Mouse (Mus musculus) monocyte, adult 5-6 weeks (primary cell): Measurements from ENCODE around the gene Sycn. TPM values are rescaled to one million over a fixed set of nuclear protein-coding genes. Genes with fewer than 3 reads are reported as not detected.

Experiments used
- ATAC-seq: fragments of 153-309, 156-312 bp; replicated peaks from 2 replicates; pipeline ENCODE4 v1.8.0; 2017; ENCODE audit warnings: mild to moderate bottlenecking; ENCODE audit not compliant: low TSS enrichment, insufficient number of reproducible peaks, severe bottlenecking, poor library complexity, low FRiP score
- total RNA-seq: library from RNA; stranded (forward); fragments of 200-1000, 200-491, 200-594 nt; gene quantifications from 3 replicates; pipeline ENCODE4 v1.2.3, GENCODE M21; 2017

Gene Sycn
- total RNA-seq, 1 experiment from 2014 or later, result not detected

DNA sequence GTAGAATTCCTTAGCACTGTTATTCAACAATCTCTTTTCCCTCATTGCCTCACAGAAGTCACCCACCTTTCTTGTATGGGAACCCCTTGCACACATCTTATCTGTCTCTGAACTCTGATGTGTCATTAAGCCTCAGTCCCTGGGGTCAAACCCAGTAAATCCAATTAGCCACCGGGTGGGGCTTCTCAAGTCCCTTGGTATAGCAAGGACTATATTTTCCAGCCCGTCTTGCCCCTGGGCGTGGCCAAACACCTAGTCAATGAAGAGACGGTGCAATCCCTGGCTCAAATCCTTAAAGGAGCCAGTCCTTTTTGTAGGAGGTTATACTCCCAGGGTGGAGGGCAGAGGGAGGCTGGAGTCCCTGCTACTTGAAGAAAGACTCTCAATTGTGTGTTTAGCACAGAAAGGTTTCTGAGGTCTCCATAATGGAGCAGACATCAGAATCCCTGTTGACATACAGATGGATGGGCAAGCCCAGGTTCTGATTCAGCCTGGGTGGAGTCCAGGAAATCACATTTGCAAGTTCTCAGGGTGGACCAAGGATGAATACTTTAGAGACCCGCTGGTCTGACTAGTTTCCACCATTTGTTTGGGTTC is 15.4 kb downstream of the Sycn start:
- no peak for ATAC-seq

DNA sequence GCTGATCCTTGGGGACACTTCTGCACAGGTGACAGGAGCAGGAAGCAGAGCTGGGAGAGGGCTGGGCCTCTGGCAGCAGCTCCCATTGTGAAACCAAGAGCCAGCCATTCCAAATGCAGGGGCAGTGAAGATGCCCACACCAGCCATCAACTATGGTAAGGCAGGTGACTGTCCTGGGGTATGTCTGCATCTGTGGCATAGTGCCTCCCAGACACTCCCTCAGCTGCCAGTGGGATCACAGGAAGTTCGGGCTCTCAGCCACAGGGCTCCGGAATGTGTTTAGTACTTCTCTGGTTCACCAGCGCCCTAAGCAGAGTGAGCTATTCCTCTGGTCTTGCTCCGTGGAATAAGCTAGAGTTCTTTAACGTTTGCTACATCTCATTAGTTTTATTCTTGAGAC is 16.4 kb downstream of the Sycn start:
- no peak for ATAC-seq

DNA sequence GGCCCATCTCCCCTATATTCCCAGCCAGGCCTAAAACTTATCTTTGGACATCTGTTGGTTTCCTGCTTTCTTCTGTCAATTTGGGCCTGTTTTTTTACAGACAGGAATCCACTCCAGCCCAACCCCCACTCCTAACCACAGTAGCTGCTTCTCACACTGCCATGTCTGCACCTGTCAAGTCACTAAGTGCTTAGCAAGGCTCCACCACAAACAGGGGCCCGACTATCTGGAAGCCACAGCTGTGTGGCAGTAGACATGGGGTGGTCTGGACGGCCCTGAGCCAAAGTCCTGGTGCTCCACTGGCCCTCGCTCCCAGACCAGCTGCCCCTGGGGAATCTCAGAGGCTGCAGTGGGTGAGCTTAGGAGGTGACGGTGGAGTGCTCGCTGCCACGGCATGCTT is 17.0 kb downstream of the Sycn start:
- ATAC-seq, result no peak

DNA sequence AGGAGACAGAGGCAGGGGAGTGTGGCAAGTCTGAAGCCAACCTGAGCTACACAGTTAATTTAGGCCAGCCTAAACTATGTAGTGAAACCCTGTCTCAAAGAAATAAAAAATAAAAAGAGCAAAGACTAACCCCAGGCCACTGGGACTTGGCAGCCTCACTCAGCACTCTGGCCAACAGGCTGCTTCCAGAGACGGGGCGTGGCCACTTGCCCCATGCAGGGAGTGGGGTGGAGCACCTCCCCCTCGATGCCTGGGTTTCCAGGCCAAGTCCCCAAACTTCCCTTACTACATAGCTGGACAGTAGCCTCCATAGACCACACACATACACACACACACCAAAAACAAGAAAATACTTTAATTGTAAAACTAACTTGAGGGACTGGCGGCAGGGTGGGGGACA is 17.8 kb downstream of the Sycn start:
- ATAC-seq, result no peak

DNA sequence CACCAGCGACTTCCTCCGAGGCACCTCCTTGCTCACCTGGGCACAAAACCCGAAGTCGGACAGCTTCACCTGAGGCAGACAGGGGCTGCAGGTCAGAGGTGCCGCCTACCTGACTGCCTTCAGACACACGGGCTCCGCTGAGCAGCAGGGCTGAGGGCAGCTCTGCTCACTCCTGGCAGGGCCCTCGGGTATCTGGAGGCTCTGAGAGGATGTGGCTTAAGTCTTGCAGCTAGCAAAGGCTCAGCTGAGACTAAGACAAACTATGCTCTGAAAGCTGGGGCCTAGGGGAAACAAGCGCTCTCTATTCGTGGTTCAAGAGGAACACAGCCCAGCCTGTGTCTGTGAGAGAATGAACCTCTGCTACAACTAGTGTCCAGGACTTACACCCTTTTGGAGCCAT is 20.2 kb downstream of the Sycn start:
- no peak for ATAC-seq

DNA sequence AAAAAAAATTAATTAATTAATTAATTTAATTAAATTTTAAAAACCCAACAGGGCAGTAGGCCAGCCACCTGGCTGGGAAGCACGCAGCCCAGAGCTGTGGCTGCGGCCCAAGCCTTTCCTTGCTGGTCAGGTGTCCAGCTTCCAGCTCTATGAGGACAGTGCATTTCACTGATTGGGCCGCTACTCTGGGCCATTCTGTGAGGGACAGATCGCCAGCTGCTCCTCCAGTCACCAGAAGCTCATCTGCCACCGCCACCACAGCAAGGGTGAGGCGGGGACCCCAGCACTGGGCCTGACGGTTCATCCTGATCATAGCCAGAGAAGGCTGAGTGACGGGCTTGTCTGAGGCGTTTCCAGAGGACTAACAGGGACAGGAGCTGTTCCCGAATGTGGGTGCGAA is 21.3 kb downstream of the Sycn start:
- ATAC-seq, result no peak

DNA sequence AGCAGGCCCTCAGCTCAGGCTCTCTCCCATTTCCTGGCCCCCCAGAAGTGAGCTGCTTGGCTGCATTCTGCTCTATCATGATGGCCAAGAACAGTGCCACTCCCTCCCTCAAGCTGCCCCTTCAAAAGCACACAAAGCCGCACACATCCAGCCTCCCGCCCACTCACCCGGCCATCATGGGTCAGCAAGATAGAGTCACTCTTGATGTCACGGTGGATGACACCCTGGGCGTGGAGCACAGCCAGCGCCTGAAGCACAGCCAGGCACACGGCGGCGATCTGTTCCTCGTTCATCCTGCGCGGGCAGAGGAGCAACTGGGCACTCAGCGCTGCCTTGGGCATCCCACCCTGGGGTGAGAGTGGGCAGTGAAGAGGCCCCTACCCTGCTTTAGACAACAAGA is 21.7 kb downstream of the Sycn start:
- no peak for ATAC-seq

DNA sequence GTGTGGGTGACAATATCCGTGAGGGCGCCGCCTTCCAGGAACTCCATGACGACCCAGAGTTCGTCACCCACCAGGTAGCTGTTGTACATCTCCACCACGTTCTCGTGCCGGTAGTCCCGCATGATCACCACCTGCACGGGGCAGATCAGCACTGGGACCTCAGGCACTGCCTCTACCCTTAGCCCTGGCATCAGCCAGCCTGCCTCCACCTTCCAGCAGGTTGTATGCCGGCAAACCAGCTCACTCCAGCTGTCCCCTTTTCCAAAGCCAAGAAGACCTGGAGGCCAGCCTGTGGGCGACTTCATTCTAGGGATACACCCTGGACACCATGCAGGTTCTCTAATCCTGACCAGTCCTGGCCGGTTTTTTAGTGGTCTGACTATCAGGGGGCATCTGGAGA is 22.3 kb downstream of the Sycn start:
- ATAC-seq, result no peak

DNA sequence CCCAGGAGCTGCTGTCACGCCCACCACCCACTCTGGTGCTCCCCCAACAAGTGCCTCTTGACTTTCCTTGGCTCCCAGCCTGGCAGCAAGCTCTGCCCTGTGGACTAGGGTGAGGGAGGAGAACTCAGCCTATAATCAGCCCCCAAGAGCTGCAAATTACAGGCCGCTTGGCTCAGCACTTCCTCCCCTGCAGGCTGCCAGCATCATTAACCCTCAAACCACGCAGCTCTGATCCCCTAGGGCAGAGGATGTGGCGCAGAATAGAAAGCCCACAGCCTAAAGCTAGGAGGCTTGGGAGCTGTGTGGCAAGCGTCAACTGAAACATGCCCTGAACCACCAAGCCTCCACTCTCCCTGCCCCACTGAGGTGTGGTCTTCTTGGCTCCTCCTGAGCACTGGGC is 24.7 kb downstream of the Sycn start:
- no peak for ATAC-seq

DNA sequence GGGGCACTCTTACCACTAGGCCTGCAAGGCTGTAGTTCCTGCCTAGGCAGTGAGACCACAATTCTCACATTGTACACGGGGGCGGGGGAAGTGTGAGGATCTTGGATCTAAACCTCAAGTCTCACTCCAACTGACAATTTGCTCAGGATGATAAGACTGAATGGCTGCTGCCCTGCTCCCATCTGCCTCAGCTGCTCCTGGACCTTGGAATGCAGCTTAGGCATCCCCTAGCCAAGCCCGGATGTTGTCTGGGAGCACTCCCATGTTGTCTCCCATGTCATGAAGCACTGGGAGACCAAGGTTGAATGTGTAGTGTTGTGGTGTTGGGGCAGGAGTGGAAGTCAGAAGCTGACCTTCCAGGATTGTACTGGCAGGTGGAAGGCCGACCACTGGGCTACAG is 26.9 kb downstream of the Sycn start:
- ATAC-seq, result no peak

DNA sequence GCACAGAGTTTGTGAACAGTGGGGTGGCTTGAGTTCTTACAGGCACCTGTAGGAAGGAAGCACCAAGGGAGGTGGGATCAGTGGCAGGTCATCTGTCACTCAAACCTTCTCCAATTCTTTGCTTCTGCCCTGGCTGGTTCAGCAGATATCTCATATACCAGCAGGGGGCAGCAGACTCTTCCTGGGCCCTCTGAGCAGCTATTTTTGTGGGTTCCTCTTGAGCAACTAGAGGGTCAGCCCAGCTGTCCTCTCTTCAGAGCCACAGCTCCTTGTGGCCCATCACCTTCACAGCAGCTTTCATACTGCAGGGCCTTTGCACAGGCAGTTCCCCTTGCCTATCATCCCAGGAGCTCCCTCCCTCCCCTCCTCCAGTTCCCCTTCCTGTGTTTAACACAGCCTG is 27.6 kb downstream of the Sycn start:
- peak; percentile 74; the same call in 1 of the 2 replicates for ATAC-seq

DNA sequence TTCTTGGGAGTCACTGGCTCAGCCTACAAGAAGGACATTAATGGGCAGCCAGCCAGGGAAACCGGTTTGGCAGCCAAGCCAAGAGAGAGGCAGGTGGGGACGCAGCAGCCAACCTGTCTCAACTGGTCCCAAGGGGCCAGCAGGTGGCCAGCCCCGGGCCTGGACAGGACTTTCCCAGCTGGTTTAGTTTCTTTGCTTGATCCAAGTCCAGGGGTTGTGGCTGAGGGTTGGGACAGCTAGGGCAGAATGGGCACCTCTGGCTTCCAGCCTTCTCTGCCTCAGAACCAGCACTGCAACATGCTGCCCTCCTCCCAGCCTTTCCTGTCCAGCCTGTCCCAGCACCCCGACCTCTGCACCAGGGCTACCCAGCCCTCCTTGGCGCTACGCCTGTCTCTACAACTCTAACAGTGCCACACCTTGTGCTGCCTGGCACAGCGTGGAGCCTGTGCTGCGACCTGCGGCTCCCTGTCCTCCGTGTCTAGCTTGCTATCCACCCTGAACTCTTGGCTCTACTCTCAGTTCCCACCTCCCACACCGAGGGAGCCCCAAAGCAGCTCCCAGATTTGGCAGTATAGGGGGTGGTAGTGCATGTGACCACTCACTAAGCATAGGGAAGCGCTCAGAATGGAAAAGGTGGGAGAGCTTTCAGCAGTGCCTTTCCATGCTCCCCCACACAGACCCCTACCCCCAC is 29.8 kb downstream of the Sycn start:
- no peak for ATAC-seq

DNA sequence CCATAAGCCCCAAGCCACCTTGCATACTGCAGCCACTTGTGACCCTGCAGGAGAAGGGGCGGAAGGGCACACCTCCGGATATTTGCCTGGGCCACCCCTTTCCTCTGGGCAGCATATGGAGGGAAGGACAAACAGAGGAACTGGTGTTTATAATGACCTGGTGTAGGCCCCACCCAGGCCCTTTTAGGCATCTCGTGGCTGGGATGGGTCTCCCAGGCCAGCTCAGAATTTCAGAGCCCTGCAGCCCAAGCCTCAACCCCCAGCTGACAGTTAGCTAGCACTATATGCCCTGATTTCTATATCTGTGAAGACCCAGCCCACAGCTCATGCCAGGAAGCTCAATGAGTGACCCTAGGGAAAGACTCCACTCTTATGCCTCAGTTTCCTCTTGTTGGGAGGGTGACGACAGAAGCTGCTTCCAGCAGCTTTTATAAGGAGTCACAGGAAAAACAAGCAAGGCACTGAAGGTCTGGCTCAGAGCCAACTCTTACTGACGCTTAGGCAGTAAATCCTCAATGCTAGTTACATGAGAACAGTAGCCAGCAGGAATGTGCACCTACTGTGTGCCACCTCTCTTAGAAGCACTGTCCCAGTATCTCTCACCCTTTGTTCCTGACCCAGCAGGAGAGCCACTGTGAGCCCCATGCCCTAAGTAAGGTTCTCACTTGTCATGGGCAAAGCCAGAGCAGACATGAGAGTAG is 30.4 kb downstream of the Sycn start:
- ATAC-seq, result no peak

DNA sequence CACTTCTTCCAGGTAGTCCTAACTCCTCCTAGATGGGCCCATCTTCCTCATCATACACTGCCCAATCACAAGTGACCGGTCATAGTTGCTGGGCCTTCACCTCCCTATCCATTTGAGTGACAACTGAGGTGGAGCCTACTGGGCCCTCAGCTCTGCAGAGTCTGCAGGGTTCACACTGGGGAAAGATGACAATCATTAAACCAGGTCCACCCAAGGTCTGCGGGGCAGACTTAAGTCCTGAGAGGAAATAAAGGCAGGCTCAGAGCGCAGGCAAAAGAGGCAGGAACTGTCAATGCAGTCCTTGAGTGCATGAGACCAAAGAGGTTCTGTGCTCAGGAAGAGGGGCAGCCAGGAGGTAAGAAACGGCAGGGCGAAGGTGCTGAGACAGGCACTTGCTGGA is 32.0 kb downstream of the Sycn start:
- ATAC-seq, result no peak

DNA sequence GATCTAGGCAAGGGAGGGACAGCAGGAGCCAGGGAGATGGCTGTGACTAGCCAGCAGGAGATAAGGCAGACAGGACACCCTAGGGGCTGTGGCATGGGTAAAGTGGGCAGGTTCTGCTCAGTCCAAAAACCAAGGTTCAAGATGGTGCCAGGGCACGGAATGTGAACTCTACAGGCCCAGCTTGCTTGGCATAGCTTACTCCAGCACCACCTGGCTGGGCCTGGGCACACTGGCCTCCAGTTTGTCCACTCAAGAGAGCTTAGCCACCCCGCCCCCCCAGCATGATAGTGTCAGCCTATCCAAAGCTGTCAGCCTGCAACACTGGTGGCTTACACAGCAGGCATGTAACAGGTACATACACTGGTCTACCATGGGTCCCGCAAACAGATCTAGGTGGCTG is 32.6 kb downstream of the Sycn start:
- ATAC-seq, result no peak

DNA sequence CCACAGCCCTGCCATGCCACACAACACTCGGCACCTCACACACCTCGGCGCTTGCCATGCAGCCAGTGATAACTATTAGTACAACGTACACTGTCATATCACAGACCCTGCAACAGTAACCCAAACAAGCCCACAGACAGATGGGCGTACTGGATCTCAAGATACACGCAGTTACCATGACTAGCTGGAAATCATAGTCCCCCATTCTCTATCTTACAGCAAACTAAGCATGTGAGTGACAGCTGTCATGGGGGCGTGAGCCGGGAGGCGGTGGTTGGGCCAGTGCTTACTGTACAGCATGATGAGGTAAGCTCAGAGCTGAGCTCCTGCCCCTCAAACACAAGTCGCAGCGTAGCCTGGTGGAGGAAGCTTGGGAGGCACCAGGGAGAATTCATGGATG is 34.9 kb downstream of the Sycn start:
- ATAC-seq, result no peak

DNA sequence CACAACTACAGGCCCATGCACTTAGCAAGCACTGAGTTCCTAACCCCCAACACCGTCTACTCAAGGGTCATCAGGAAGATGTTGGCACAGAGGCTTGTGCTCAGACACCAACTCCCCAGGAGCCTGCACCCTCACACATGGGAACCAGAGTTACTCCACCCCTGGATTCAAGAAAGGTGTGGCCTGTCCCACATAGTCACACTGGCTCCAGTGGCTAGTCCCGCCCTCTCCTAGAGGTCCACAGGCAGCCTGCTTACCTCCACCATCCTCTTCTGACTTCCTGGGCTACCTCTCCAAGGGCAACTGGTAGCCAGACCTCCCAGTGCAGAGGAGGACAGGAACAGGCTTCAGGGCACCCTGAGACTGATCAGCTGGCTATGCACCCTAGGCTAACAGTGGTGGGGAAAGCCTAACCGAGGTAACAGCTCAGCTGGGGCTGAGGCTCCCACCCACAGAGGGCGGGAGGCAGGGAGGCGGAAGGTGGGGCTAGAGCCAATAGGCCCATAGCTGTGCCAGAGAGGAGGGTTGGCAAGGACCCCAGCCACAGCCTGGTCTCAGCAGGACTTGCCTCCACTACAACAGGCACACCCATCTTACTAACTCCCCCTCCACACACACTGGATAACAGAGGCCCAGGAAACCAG is 35.7 kb downstream of the Sycn start:
- no peak for ATAC-seq

DNA sequence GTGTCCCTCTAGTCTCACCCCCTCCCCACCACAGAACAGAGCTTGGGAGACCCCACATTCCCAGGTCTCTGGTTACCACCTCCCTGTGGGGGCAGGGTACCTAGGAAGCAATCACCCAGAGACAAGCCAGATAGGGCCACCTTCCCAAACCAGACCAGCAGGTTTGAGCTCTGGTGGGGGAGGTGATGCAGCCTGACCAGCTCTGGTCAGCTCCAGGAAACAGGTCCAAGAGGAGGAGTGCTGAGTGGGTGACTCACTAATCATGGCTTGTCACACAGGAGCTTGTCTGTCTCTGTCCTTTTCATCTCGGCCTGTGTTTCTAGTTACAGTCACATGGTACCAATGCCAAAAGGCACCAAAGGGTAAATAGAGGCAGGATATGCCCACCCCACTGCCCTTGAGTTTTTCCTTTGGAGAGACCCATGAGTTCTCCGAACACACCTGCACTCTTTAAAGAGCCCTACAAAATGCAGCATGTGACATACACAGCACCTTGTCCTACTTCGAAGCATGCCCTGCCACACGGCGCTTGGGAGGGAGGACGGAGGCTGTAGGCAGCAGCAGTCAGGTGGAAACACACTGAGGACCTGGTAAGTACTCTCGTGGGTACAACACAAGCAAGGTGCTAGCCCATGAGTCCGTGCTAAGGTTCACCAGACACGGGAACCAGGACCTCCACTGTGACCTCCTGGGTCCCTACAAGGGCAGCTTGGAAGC is 37.3 kb downstream of the Sycn start:
- no peak for ATAC-seq

DNA sequence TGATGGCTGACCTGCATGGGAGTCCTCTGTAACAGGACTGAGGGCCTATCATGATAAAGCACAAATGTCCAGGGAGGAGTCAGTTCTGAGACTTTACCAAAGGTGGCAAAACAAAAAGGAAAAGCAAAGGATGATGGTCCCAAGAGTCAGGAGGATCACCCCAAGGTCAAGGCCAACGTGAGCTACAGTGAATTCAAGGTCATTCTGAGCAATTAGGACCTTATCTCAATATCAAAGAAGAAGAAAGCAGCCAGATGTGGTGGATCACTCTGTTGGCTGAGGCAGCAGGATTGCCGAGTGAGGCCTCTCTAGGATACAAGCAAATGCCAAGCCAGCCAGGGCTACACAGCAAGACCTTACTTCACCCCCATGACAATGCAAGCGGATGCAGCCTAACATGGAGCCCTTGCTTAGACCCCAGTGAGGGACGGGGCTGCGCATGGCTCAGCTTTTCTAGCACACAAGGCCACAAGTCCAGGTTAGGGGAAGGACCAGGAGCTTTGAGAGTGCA is 37.9 kb downstream of the Sycn start:
- ATAC-seq, result no peak
